ENCODE assay signal across 20 mouse cellular contexts in the genomic region with DNA sequence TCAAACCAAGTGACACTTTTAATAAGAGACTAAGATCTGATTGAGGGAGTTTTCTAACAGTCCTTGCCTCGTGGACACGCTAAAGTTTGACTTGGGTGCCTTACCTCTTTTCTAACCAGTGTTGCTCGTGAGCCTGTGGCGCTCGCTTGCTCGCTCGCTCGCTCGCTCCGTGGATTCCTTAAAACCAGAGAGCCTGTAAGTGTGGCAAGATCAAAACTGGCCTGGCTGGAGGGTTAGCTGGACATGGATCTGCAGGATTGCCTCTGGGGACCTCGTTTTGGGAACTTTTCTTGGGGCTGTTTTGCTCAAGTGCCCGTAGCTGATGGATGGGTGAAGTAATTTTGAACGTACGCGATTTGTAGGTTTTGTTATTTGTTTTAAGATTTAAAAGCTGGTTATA. TPM values are rescaled to one million over a fixed set of nuclear protein-coding genes. Genes with fewer than 3 reads are reported as not detected.
DNase-seq lines count a peak whose midpoint lies in the region; ATAC-seq and TF ChIP-seq lines count a peak whose summit lies in the region.
"Had no signal": no experiment of that assay in that cellular context is flagged by ENCODE, and none has a peak within 500 bp of the region (broad histone marks: within the 10 kb centered on the region; RNA-seq: fewer than 3 reads in every experiment).

No protein-coding gene starts in this region.

- H3K27me3 ChIP-seq in intestine, embryonic 14.5 days (replicated peaks; ENCODE audit: control insufficient read depth, insufficient read depth, low read length), result no peaks in the 10 kb centered on the region
- H3K27me3 ChIP-seq in intestine, postnatal 0 days (replicated peaks; ENCODE audit: control insufficient read depth, insufficient read depth, low read length), result no peaks in the 10 kb centered on the region
- no peaks in the 10 kb centered on the region for H3K27me3 ChIP-seq in lung, postnatal 0 days (replicated peaks; ENCODE audit: insufficient read depth, low read length)
- H3K27me3 ChIP-seq: embryonic facial prominence, embryonic 13.5 days; hindbrain, embryonic 12.5 days; liver, embryonic 12.5 days; Patski had no signal

- no peaks in the 10 kb centered on the region for H3K9me3 ChIP-seq in intestine, embryonic 14.5 days (ENCODE audit: control insufficient read depth, low read length)
- no peaks in the 10 kb centered on the region for H3K9me3 ChIP-seq in intestine, postnatal 0 days (ENCODE audit: control insufficient read depth)
- H3K9me3 ChIP-seq in lung, postnatal 0 days (ENCODE audit: low read length), result no peaks in the 10 kb centered on the region
- H3K9me3 ChIP-seq: embryonic facial prominence, embryonic 13.5 days; hindbrain, embryonic 12.5 days; liver, embryonic 12.5 days had no signal

- H3K9ac ChIP-seq in intestine, embryonic 14.5 days (ENCODE audit: low read length), result no peak overlapping the region
- no peak overlapping the region for H3K9ac ChIP-seq in intestine, postnatal 0 days (ENCODE audit: low read depth, low read length)
- H3K9ac ChIP-seq in lung, postnatal 0 days (replicated peaks; ENCODE audit: low read depth), result no peak overlapping the region
- H3K9ac ChIP-seq: embryonic facial prominence, embryonic 13.5 days; hindbrain, embryonic 12.5 days; liver, embryonic 12.5 days had no signal

- no peak overlapping the region for H3K27ac ChIP-seq in intestine, embryonic 14.5 days (ENCODE audit: low read depth)
- H3K27ac ChIP-seq in intestine, postnatal 0 days (ENCODE audit: low read depth, low read length), result no peak overlapping the region
- H3K27ac ChIP-seq in lung, postnatal 0 days (ENCODE audit: low read length), result 0 out of 2 replicates have a peak overlapping the region, but pooled peaks have one; percentile 10
- H3K27ac ChIP-seq in embryonic fibroblast, embryonic 13.5 days (ENCODE audit: insufficient read depth, low read length), result peak overlapping the region; percentile 9; the same call in 1 of the 2 replicates
- H3K27ac ChIP-seq: hindbrain, embryonic 12.5 days; liver, embryonic 12.5 days had no signal

- no peak for TF ChIP-seq EP300 in lung, postnatal 0 days (IDR thresholded peaks at IDR 0.05)

- TF ChIP-seq POLR2A in embryonic fibroblast, embryonic 13.5 days (IDR thresholded peaks at IDR 0.05; ENCODE audit: low read depth, low read length), result no peak

- H3K36me3 ChIP-seq in intestine, embryonic 14.5 days (ENCODE audit: control insufficient read depth, insufficient read depth, low read length), result peaks cover 84% of the 10 kb centered on the region
- H3K36me3 ChIP-seq in intestine, postnatal 0 days (ENCODE audit: control insufficient read depth, insufficient read depth), result peaks cover 57% of the 10 kb centered on the region
- H3K36me3 ChIP-seq in lung, postnatal 0 days (ENCODE audit: insufficient read depth, low read length), result peaks cover 60% of the 10 kb centered on the region

- WGBS in intestine, embryonic 14.5 days, result 89% methylated on average over 15 of the region's 15 CpGs
- WGBS in intestine, postnatal 0 days, result 82% methylated on average over 15 of the region's 15 CpGs
- whole genome bisulfite sequencing in lung, postnatal 0 days, result 68% methylated on average over 15 of the region's 15 CpGs

- TF ChIP-seq CTCF in intestine, postnatal 0 days (IDR thresholded peaks at IDR 0.05; ENCODE audit: low read depth), result no peak
- TF ChIP-seq CTCF in lung, postnatal 0 days (IDR thresholded peaks at IDR 0.05), result no peak
- no peak for TF ChIP-seq CTCF in embryonic fibroblast, embryonic 13.5 days (IDR thresholded peaks at IDR 0.05; ENCODE audit: borderline replicate concordance, insufficient read depth, low read length)

- H3K4me2 ChIP-seq in intestine, embryonic 14.5 days (ENCODE audit: low read length), result no peak overlapping the region
- H3K4me2 ChIP-seq in intestine, postnatal 0 days (replicated peaks; ENCODE audit: low read depth), result no peak overlapping the region
- no peak overlapping the region for H3K4me2 ChIP-seq in lung, postnatal 0 days (replicated peaks; ENCODE audit: low read depth, low read length)
- H3K4me2 ChIP-seq: embryonic facial prominence, embryonic 13.5 days; heart, embryonic 11.5 days; hindbrain, embryonic 12.5 days; liver, embryonic 12.5 days had no signal

- H3K4me3 ChIP-seq in intestine, embryonic 14.5 days (ENCODE audit: low read depth, low read length), result no peak overlapping the region
- no peak overlapping the region for H3K4me3 ChIP-seq in intestine, postnatal 0 days (ENCODE audit: low read depth, low read length)
- no peak overlapping the region for H3K4me3 ChIP-seq in lung, postnatal 0 days (ENCODE audit: low read depth, low read length)
- H3K4me3 ChIP-seq in embryonic fibroblast, embryonic 13.5 days (ENCODE audit: insufficient read depth, low read length), result no peak overlapping the region
- H3K4me3 ChIP-seq: embryonic facial prominence, embryonic 13.5 days; hindbrain, embryonic 12.5 days; liver, embryonic 12.5 days had no signal

- ATAC-seq in intestine, embryonic 14.5 days (replicated peaks; ENCODE audit: low FRiP score, low TSS enrichment, low read depth), result no peak
- ATAC-seq in intestine, postnatal 0 days, result no peak
- no peak for ATAC-seq in lung, postnatal 0 days
- ATAC-seq: forebrain, embryonic 16.5 days; liver, embryonic 12.5 days; Patski had no signal

- peak; percentile 45 for DNase-seq in intestine, embryonic 14.5 days (ENCODE audit: low spot score)
- no peak for DNase-seq in lung, postnatal 0 days (ENCODE audit: low spot score)
- DNase-seq in lung, adult 18-20 months, result no peak
- no peak for DNase-seq in adipocyte (ENCODE audit: low spot score)
- DNase-seq in urinary bladder, adult 18-20 months (ENCODE audit: low spot score in 2 of 2), result no peak
- DNase-seq: adrenal gland, postnatal 10 days; gastrocnemius, postnatal 36 days; heart, postnatal 10 days; kidney, postnatal 36 days; lung, postnatal 14 days; thymus, postnatal 36 days had no signal

- peaks cover 15% of the 10 kb centered on the region; the same call in 1 of the 2 replicates for H3K4me1 ChIP-seq in intestine, embryonic 14.5 days (replicated peaks; ENCODE audit: control insufficient read depth, insufficient read depth, low read length)
- 0 out of 2 replicates have a peak, but pooled peaks cover 3% of the 10 kb centered on the region for H3K4me1 ChIP-seq in intestine, postnatal 0 days (replicated peaks; ENCODE audit: control insufficient read depth, insufficient read depth, low read length)
- peaks cover 8% of the 10 kb centered on the region; the same call in 1 of the 2 replicates for H3K4me1 ChIP-seq in lung, postnatal 0 days (ENCODE audit: insufficient read depth, low read depth, low read length)
- peaks cover 25% of the 10 kb centered on the region for H3K4me1 ChIP-seq in embryonic fibroblast, embryonic 13.5 days (ENCODE audit: control insufficient read depth, insufficient read depth, low read length)

RNA-seq across cellular contexts. Expression of a gene that starts 12.2 kb away (rescaled TPM):
- polyA plus RNA-seq in intestine, embryonic 14.5 days (2014; fragmentation: Nextera tagmentation; extraction: Ambion mirVana), result 341 and 386 TPM in 2 replicates
- polyA plus RNA-seq in intestine, postnatal 0 days (2015; fragmentation: Nextera tagmentation; extraction: Ambion mirVana), result 35.6 and 42.1 TPM in 2 replicates
- 99.3 and 118 TPM in 2 replicates for polyA plus RNA-seq in lung, postnatal 0 days (2015; fragmentation: Nextera tagmentation; extraction: Ambion mirVana)
- polyA plus RNA-seq in embryonic fibroblast, embryonic 13.5 days (2011; ENCODE audit: insufficient read length, low read depth, missing spikeins), result 442 and 478 TPM in 2 replicates

RNA-seq across cellular contexts. Expression of a gene that starts 27.2 kb away (rescaled TPM):
- polyA plus RNA-seq in intestine, embryonic 14.5 days (2014; fragmentation: Nextera tagmentation; extraction: Ambion mirVana), result 0.08 and 0.20 TPM in 2 replicates
- polyA plus RNA-seq in intestine, postnatal 0 days (2015; fragmentation: Nextera tagmentation; extraction: Ambion mirVana), result 0.04 TPM in 1 of 2 replicates, not detected in the other
- 0.53 and 0.60 TPM in 2 replicates for polyA plus RNA-seq in lung, postnatal 0 days (2015; fragmentation: Nextera tagmentation; extraction: Ambion mirVana)
- 0.35 and 0.72 TPM in 2 replicates for polyA plus RNA-seq in embryonic fibroblast, embryonic 13.5 days (2011; ENCODE audit: insufficient read length, low read depth, missing spikeins)
- polyA plus RNA-seq: neural tube, embryonic 11.5 days had no signal

Comparison
In these comparisons a context has a peak if more than half of its experiments do, and no peak if none do; other contexts are left out.
1. H3K27ac ChIP-seq: peak in lung, postnatal 0 days (single experiment) and embryonic fibroblast, embryonic 13.5 days (single experiment); none in intestine, embryonic 14.5 days (single experiment) and intestine, postnatal 0 days (single experiment).